Mouse (Mus musculus): ENCODE data around the gene Gfi1b.

Gene Gfi1b

GRCm38 (mm10) chr2:28598692-28599568 is 22.9 kb downstream of the Gfi1b start:
- no peak for DNase-seq (ENCODE audit: low spot score)

- DNase-seq (ENCODE audit: low spot score): no peak
Measured at GRCm38 (mm10) chr2:28597733-28598547, 23.8 kb downstream of the Gfi1b start.

GRCm38 (mm10) chr2:28596998-28597397 is 24.8 kb downstream of the Gfi1b start:
- no peak for DNase-seq (ENCODE audit: low spot score)

- no peak for DNase-seq (ENCODE audit: low spot score)
Measured at GRCm38 (mm10) chr2:28596021-28596420, 25.8 kb downstream of the Gfi1b start.

- peak; percentile 27 for DNase-seq (ENCODE audit: low spot score)
Measured at GRCm38 (mm10) chr2:28592809-28593208, 29.0 kb downstream of the Gfi1b start.

GRCm38 (mm10) chr2:28591479-28591878 is 30.3 kb downstream of the Gfi1b start:
- DNase-seq (ENCODE audit: low spot score): no peak

GRCm38 (mm10) chr2:28588574-28588973 is 33.2 kb downstream of the Gfi1b start:
- no peak for DNase-seq (ENCODE audit: low spot score)

- no peak for DNase-seq (ENCODE audit: low spot score)
Measured at GRCm38 (mm10) chr2:28585730-28586129, 36.1 kb downstream of the Gfi1b start.

GRCm38 (mm10) chr2:28585043-28585571 is 36.7 kb downstream of the Gfi1b start:
- peak; percentile 38 for DNase-seq (ENCODE audit: low spot score)

GRCm38 (mm10) chr2:28583651-28584050 is 38.1 kb downstream of the Gfi1b start, which contains the start of gene Gtf3c5:
Gtf3c5 (minus strand) TSS chr2:28583751.
- DNase-seq (ENCODE audit: low spot score): no peak

GRCm38 (mm10) chr2:28582647-28583353 is 39.0 kb downstream of the Gfi1b start:
- peak; percentile 89 for DNase-seq (ENCODE audit: low spot score)

GRCm38 (mm10) chr2:28578003-28578402 is 43.8 kb downstream of the Gfi1b start:
- DNase-seq (ENCODE audit: low spot score): no peak

GRCm38 (mm10) chr2:28576815-28577214 is 45.0 kb downstream of the Gfi1b start:
- DNase-seq (ENCODE audit: low spot score): no peak

- no peak for DNase-seq (ENCODE audit: low spot score)
Measured at GRCm38 (mm10) chr2:28575341-28575740, 46.4 kb downstream of the Gfi1b start.

- no peak for DNase-seq (ENCODE audit: low spot score)
Measured at GRCm38 (mm10) chr2:28569903-28570302, 51.9 kb downstream of the Gfi1b start.

- no peak for DNase-seq (ENCODE audit: low spot score)
Measured at GRCm38 (mm10) chr2:28566545-28566944, 55.2 kb downstream of the Gfi1b start.

GRCm38 (mm10) chr2:28564380-28564779 is 57.4 kb downstream of the Gfi1b start:
- DNase-seq (ENCODE audit: low spot score): no peak

- no peak for DNase-seq (ENCODE audit: low spot score)
Measured at GRCm38 (mm10) chr2:28563830-28564229, 58.0 kb downstream of the Gfi1b start.

GRCm38 (mm10) chr2:28563303-28563702 is 58.5 kb downstream of the Gfi1b start, which contains the start of gene Cel:
Cel (minus strand) TSS chr2:28563403.
- DNase-seq (ENCODE audit: low spot score): no peak
